Mouse (Mus musculus) MEL (cell line): ENCODE results near the gene Fbrsl1.

ENCODE experiments used
- CTCF ChIP-seq, 3 experiments: IDR thresholded peaks in 2 of 3; conservative IDR thresholded peaks in 1 of 3; 2 replicates each; pipeline ENCODE4 v1.5.1; 2011 to 2012; ENCODE audit warnings: low read length in 3 of 3, low read depth in 2 of 3, mild to moderate bottlenecking in 2 of 3, improper control_type of control experiment in 1 of 3, inconsistent platforms in 1 of 3, mixed read lengths in 1 of 3, moderate library complexity in 1 of 3; ENCODE audit not compliant: control insufficient read depth in 1 of 3, insufficient read depth in 1 of 3, poor library complexity in 1 of 3, severe bottlenecking in 1 of 3
- EP300 ChIP-seq, 2 experiments: IDR thresholded peaks; 2 replicates each; pipeline ENCODE4 v1.6.1; 2011; ENCODE audit warnings: improper control_type of control experiment in 2 of 2, low read length in 2 of 2, low read depth in 1 of 2, mild to moderate bottlenecking in 1 of 2
- HCFC1 ChIP-seq: IDR thresholded peaks from 2 replicates; pipeline ENCODE4 v1.6.1; 2012; ENCODE audit warnings: low read depth, mild to moderate bottlenecking, inconsistent platforms, low read length, improper control_type of control experiment, moderate library complexity
- MAFK ChIP-seq: IDR thresholded peaks from 2 replicates; pipeline ENCODE4 v1.6.1; 2011; ENCODE audit warnings: low read depth, mild to moderate bottlenecking, low read length, improper control_type of control experiment, borderline replicate concordance
- POLR2A ChIP-seq, 2 experiments: IDR thresholded peaks; 2 replicates each; pipeline ENCODE4 v1.6.1; 2011 to 2012; ENCODE audit warnings: low read length in 2 of 2, mild to moderate bottlenecking in 2 of 2, control low read depth in 1 of 2, improper control_type of control experiment in 1 of 2, low read depth in 1 of 2, moderate library complexity in 1 of 2; ENCODE audit not compliant: control insufficient read depth in 1 of 2, insufficient read depth in 1 of 2, poor library complexity in 1 of 2
- POLR2AphosphoS5 ChIP-seq: IDR thresholded peaks from 2 replicates; pipeline ENCODE4 v1.6.1; 2012; ENCODE audit warnings: low read depth, borderline replicate concordance, mild to moderate bottlenecking, inconsistent platforms, low read length, moderate library complexity, mixed read lengths
- SMC3 ChIP-seq: IDR thresholded peaks from 2 replicates; pipeline ENCODE4 v1.6.1; 2011; ENCODE audit warnings: low read depth, low read length, improper control_type of control experiment
- TBP ChIP-seq: IDR thresholded peaks from 2 replicates; pipeline ENCODE4 v1.8.0; 2011; ENCODE audit warnings: low read depth, low read length, improper control_type of control experiment

DNA sequence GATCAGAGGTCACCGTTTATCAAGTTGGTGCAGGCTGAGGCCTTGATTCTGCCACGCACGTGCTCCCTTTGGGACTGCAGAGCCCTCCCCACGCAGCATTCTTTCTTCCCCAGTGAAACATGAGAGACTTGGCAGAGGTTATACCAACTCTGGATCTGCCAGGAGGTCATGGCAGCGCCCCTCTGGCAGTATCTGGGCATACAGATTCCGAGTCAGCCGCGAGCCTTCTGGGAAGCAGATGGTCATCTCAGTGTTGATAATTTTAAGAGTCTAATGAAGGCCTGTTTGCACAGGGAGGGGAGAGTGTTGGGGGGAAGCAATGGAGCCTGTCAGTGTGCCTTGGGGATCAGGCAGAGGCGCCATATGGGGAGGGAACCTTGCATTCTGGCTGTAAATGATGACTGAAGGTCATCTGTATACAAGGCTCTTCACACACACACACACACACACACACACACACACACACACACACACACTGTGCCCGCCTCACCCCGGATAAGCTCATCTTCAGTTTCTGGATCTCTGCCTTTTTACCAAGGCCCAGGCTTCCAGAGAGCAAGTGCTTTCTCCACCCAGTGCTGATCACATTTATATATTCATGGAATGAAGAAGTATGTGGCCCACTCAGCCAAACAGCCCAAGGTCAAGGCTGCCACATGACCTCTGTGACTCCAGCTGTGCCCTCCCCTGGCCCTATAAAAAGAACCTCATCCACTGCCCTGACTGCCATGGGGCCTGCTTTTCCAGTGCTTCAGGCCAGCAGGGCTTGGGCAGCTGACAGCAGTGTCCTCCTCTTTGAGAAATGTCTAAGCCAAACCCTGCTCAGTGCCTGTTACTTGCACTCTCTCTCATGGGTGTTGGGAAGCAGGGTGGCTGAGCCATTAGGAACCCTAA is 18.5 kb upstream of the Fbrsl1 start:
- TF ChIP-seq EP300 (IDR thresholded peaks at IDR 0.05; ENCODE audit: low read depth in 1 of 2, low read length in 2 of 2) (no peak), MAFK (no peak), HCFC1 (no peak), POLR2A (IDR thresholded peaks at IDR 0.05; ENCODE audit: control insufficient read depth in 1 of 2, insufficient read depth in 1 of 2, low read depth in 1 of 2, low read length in 2 of 2, poor library complexity in 1 of 2) (no peak), CTCF (IDR thresholded peaks at IDR 0.05 in 2 of 3, conservative IDR thresholded peaks at IDR 0.05 in 1 of 3; ENCODE audit: control insufficient read depth in 1 of 3, insufficient read depth in 1 of 3, low read depth in 2 of 3, low read length in 3 of 3, poor library complexity in 1 of 3, severe bottlenecking in 1 of 3) (no peak), TBP (no peak), POLR2AphosphoS5 (no peak), SMC3 (no peak)
